Mouse (Mus musculus) limb, embryonic 13.5 days (tissue): ENCODE measurements at regions not wholly inside any gene's neighbourhood (a gene's known extent, or its start where the extent isn't known, plus 50 kb on each side); places are given as distances from the start of the nearest gene placed in this dataset.

ENCODE experiments used
- ATAC-seq: fragments of 200-750 bp; cut with Nextera tagmentation; 2 replicates; pipeline ENCODE4 v1.8.0; 2017; ENCODE audit warnings: low read depth, moderate number of reproducible peaks, moderate TSS enrichment; ENCODE audit not compliant: low FRiP score
- H3K27ac ChIP-seq: fragments of 300-500 bp; sonication (generic); 2 replicates; pipeline ENCODE4 v1.5.1; 2015; ENCODE audit warnings: inconsistent platforms, mild to moderate bottlenecking, moderate library complexity
- H3K27me3 ChIP-seq: fragments of 300-500 bp; sonication (generic); 2 replicates; pipeline ENCODE4 v1.6.1; 2015; ENCODE audit warnings: mild to moderate bottlenecking, inconsistent platforms
- H3K36me3 ChIP-seq: fragments of 300-500 bp; sonication (generic); 2 replicates; pipeline ENCODE4 v1.6.1; 2015; ENCODE audit warnings: inconsistent platforms, mild to moderate bottlenecking, moderate library complexity
- H3K4me1 ChIP-seq: fragments of 300-500 bp; sonication (generic); 2 replicates; pipeline ENCODE4 v1.6.1; 2015; ENCODE audit warnings: inconsistent platforms
- H3K4me2 ChIP-seq: fragments of 300-500 bp; sonication (generic); replicated peaks from 2 replicates; pipeline ENCODE4 v1.6.1; 2015; ENCODE audit warnings: inconsistent platforms, mild to moderate bottlenecking, moderate library complexity
- H3K4me3 ChIP-seq: fragments of 300-500 bp; sonication (generic); 2 replicates; pipeline ENCODE4 v1.5.1; 2015; ENCODE audit warnings: moderate library complexity, mild to moderate bottlenecking, inconsistent platforms
- H3K9ac ChIP-seq: fragments of 300-500 bp; sonication (generic); 2 replicates; pipeline ENCODE4 v1.6.1; 2015; ENCODE audit warnings: mild to moderate bottlenecking, inconsistent platforms
- H3K9me3 ChIP-seq: fragments of 300-500 bp; sonication (generic); 2 replicates; pipeline ENCODE4 v1.6.1; 2016; ENCODE audit warnings: inconsistent platforms
- WGBS: fragments of 180-500 bp; shearing (Covaris S2); methylation state at CpG from one replicate; pipeline ENCODE4 v1.1.7; 2015; 5-methylcytosine and 5-hydroxymethylcytosine counted together

GRCm38 (mm10) chrX:121533360-121533759, 863.8 kb downstream of the Nap1l3 start:
- H3K4me2 ChIP-seq, result no peak overlapping the region
- WGBS, result 93% methylated on average over 2 of the region's 2 CpGs
- H3K27ac ChIP-seq, result no peak overlapping the region
- H3K4me3 ChIP-seq, result no peak overlapping the region
- no peak overlapping the region for H3K9ac ChIP-seq
- H3K4me1 ChIP-seq, result no peaks in the 10 kb centered on the region
- no peaks in the 10 kb centered on the region for H3K36me3 ChIP-seq
- no peaks in the 10 kb centered on the region for H3K27me3 ChIP-seq
- H3K9me3 ChIP-seq, result no peaks in the 10 kb centered on the region
- no peak for ATAC-seq

DNA sequence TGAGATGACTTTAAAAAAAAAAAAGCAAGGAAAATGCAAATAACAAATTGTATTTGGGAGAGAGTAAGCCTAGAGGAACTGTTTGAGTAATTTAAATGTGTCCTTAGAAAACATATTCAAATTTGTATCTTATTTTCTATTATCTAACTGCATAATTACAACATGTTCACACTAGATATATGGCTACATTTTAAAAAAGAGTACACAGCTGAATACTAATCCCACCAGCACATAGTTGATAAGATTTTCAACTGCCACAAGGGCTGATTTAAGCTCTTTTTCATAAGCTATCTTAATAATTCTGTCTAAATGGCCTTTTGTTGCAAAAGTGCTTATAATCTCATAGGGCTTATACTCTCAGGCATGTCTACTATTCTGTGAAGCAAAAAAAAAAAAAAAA, 877.4 kb downstream of the Nap1l3 start:
- Histone ChIP-seq H3K27me3 (no peaks in the 10 kb centered on the region), H3K4me3 (no peak overlapping the region), H3K9me3 (no peaks in the 10 kb centered on the region), H3K27ac (no peak overlapping the region), H3K4me1 (no peaks in the 10 kb centered on the region), H3K9ac (no peak overlapping the region), H3K4me2 (no peak overlapping the region), H3K36me3 (no peaks in the 10 kb centered on the region)
- no peak for ATAC-seq

DNA sequence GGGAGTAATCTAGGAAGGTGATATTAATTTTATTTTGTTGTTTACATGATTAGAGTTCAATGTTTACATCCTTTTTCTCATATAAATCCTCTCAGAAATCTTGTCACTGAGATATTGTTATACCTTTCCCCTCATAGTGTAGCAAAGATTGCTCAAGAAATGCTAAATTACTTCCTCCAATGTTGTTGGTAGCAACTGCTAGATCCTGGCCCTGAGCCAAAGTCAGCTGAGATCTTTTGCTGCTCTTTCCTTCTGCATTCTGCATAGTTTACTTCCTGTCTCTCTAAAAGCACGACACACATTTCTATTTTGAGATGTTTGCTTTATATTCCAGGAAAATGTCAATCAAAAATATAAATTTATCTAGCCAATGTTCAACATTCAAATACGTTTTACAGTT, 899.5 kb downstream of the Nap1l3 start:
- no peak overlapping the region for H3K4me2 ChIP-seq
- no peak overlapping the region for H3K27ac ChIP-seq
- no peaks in the 10 kb centered on the region for H3K36me3 ChIP-seq
- no peaks in the 10 kb centered on the region for H3K4me1 ChIP-seq
- no peak for ATAC-seq
- H3K27me3 ChIP-seq, result no peaks in the 10 kb centered on the region
- H3K9me3 ChIP-seq, result no peaks in the 10 kb centered on the region
- 35% methylated on average over 2 of the region's 2 CpGs for WGBS
- H3K9ac ChIP-seq, result no peak overlapping the region
- no peak overlapping the region for H3K4me3 ChIP-seq

DNA sequence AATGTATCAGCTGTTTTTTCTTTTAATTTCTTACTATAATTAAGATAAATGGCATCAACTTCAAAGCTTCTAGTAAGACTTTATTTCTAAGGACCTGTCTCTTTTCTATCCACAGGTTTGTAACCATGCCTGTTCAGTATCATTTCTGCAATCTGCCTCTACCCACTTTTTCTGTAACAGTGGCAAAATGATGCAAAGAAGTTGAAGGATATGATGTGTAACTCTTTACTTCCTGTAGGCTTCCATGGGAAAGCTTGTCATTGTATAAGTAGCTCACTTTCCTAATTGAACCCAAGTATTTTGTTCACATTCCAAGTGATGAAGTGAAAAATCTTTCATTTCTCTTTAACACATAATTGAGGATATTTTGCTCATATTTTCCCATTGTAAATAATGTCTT, 900.0 kb downstream of the Nap1l3 start:
- Histone ChIP-seq H3K9me3 (no peaks in the 10 kb centered on the region), H3K9ac (no peak overlapping the region), H3K27me3 (no peaks in the 10 kb centered on the region), H3K4me1 (no peaks in the 10 kb centered on the region), H3K36me3 (no peaks in the 10 kb centered on the region), H3K27ac (no peak overlapping the region), H3K4me3 (no peak overlapping the region), H3K4me2 (no peak overlapping the region)
- no peak for ATAC-seq

GRCm38 (mm10) chrX:121479402-121479989, 917.7 kb downstream of the Nap1l3 start:
- H3K27me3 ChIP-seq, result no peaks in the 10 kb centered on the region
- no peak for ATAC-seq
- 24% methylated on average over 4 of the region's 4 CpGs for WGBS

DNA sequence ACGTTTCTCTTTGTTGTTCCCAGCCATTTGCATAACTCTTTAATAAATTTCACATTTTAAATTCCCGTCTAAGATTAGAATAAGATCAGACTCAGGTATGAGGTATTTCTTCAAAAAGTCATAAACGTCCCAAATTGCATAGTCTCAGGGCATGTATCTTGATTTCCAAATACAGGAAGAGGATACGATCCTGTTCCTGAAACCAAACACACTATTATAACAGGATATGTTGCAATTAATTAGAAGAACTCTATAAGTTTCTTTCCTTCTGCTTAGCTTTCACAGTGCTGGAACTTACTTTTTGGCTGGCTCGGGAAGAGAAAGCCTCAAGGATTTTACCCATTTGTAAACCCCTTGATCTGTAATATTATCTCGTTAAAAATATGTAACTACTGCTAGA, 968.1 kb downstream of the Nap1l3 start:
- H3K36me3 ChIP-seq, result no peaks in the 10 kb centered on the region
- no peak overlapping the region for H3K4me2 ChIP-seq
- H3K9me3 ChIP-seq, result no peaks in the 10 kb centered on the region
- 78% methylated on average over 6 of the region's 6 CpGs for WGBS
- no peaks in the 10 kb centered on the region for H3K4me1 ChIP-seq
- H3K4me3 ChIP-seq, result no peak overlapping the region
- H3K27me3 ChIP-seq, result no peaks in the 10 kb centered on the region
- H3K9ac ChIP-seq, result no peak overlapping the region
- H3K27ac ChIP-seq, result no peak overlapping the region
- no peak for ATAC-seq

More at GRCm38 (mm10) chrX:121479402-121479989, 917.7 kb downstream of the Nap1l3 start:
- no peak overlapping the region for H3K4me3 ChIP-seq
- no peaks in the 10 kb centered on the region for H3K9me3 ChIP-seq
- no peaks in the 10 kb centered on the region for H3K4me1 ChIP-seq
- no peaks in the 10 kb centered on the region for H3K36me3 ChIP-seq
- H3K27ac ChIP-seq, result no peak overlapping the region
- H3K4me2 ChIP-seq, result peak overlapping the region; percentile 38; the same call in 1 of the 2 replicates
- no peak overlapping the region for H3K9ac ChIP-seq
